Mouse (Mus musculus) thymus, adult 2 months (tissue): ENCODE results near the gene Olfr294.

Source experiments
- CTCF ChIP-seq: fragments of 200-500 bp; IDR thresholded peaks from 2 replicates; pipeline ENCODE4 v1.5.1; 2012; ENCODE audit warnings: mild to moderate bottlenecking, control low read depth, low read length, moderate library complexity, borderline replicate concordance; ENCODE audit not compliant: control insufficient read depth, poor library complexity, insufficient read depth; ENCODE audit errors: extremely low read depth
- POLR2A ChIP-seq: fragments of 200-500 bp; IDR thresholded peaks from 2 replicates; pipeline ENCODE4 v1.6.1; 2012; ENCODE audit warnings: mild to moderate bottlenecking, low read length, control low read depth, moderate library complexity; ENCODE audit not compliant: control insufficient read depth, poor library complexity, insufficient read depth; ENCODE audit errors: extremely low read depth

GRCm38 (mm10) chr7:86616543-86616942 is at the start of gene Olfr294:
- TF ChIP-seq POLR2A (no peak), CTCF (no peak)
